Mouse (Mus musculus) cerebellum, adult 2 months (tissue): Measurements from ENCODE around the gene Rsu1.

Experiments used
- CTCF ChIP-seq: fragments of 200-500 bp; IDR thresholded peaks from 2 replicates; pipeline ENCODE4 v1.5.1; 2011; ENCODE audit warnings: low read depth, mild to moderate bottlenecking, control low read depth, low read length, moderate library complexity, borderline replicate concordance; ENCODE audit not compliant: insufficient read depth
- POLR2A ChIP-seq: fragments of 200-500 bp; IDR thresholded peaks from 2 replicates; pipeline ENCODE4 v1.6.1; 2011; ENCODE audit warnings: low read length, control low read depth, borderline replicate concordance; ENCODE audit not compliant: insufficient read depth

GRCm38 (mm10) chr2:13090841-13091240 is 180.4 kb downstream of the Rsu1 start:
- TF ChIP-seq POLR2A: no peak
- TF ChIP-seq CTCF: no peak
